Mouse (Mus musculus): ENCODE data around the gene Fitm2. TPM values are rescaled to one million over a fixed set of nuclear protein-coding genes. Genes with fewer than 3 reads are reported as not detected.

Fitm2 gene
- 6.3 and 6.6 TPM in 2 replicates for polyA plus RNA-seq (2012; rRNA removed)

- DNase-seq (ENCODE audit: low read depth, low spot score), result peak; percentile 86
- under 1% methylated on average over 30 of the region's 30 CpGs for WGBS
Observed at GRCm38 (mm10) chr2:163472466-163472851, at the start of gene Fitm2. Fitm2 (minus strand) TSS chr2:163472629.

- peak; percentile 75 for DNase-seq (ENCODE audit: low read depth, low spot score)
- WGBS, result 28% methylated on average over 10 of the region's 10 CpGs
Observed at GRCm38 (mm10) chr2:163506300-163507004, 34.0 kb upstream of the Fitm2 start, which contains the start of gene Hnf4a. Hnf4a (plus strand) TSS chr2:163506808.

- WGBS, result 27% methylated on average over 7 of the region's 7 CpGs
- no peak for DNase-seq (ENCODE audit: low read depth, low spot score)
Observed at GRCm38 (mm10) chr2:163503191-163503590, 30.8 kb upstream of the Fitm2 start.

- 66% methylated on average over 2 of the region's 2 CpGs for WGBS
- DNase-seq (ENCODE audit: low read depth, low spot score), result no peak
Observed at GRCm38 (mm10) chr2:163502219-163502618, 29.8 kb upstream of the Fitm2 start.

GRCm38 (mm10) chr2:163494456-163494855, 22.0 kb upstream of the Fitm2 start:
- 28% methylated on average over 6 of the region's 6 CpGs for WGBS
- DNase-seq (ENCODE audit: low read depth, low spot score), result no peak

GRCm38 (mm10) chr2:163493976-163494375, 21.5 kb upstream of the Fitm2 start:
- DNase-seq (ENCODE audit: low read depth, low spot score), result no peak
- WGBS, result 6% methylated on average over 5 of the region's 5 CpGs

GRCm38 (mm10) chr2:163493031-163493430, 20.6 kb upstream of the Fitm2 start:
- 71% methylated on average over 5 of the region's 5 CpGs for WGBS
- DNase-seq (ENCODE audit: low read depth, low spot score), result no peak

GRCm38 (mm10) chr2:163492018-163492417, 19.6 kb upstream of the Fitm2 start, which contains the start of gene R3hdml:
R3hdml (plus strand) TSS chr2:163492318.
- no peak for DNase-seq (ENCODE audit: low read depth, low spot score)
- WGBS, result 80% methylated on average over 5 of the region's 5 CpGs

- no peak for DNase-seq (ENCODE audit: low read depth, low spot score)
- WGBS, result 53% methylated on average over 7 of the region's 7 CpGs
Observed at GRCm38 (mm10) chr2:163491351-163491750, 18.9 kb upstream of the Fitm2 start.

- no peak for DNase-seq (ENCODE audit: low read depth, low spot score)
- 54% methylated on average over 17 of the region's 17 CpGs for WGBS
Observed at GRCm38 (mm10) chr2:163490656-163491055, 18.2 kb upstream of the Fitm2 start.

- WGBS, result 55% methylated on average over 5 of the region's 5 CpGs
Observed at GRCm38 (mm10) chr2:163489725-163490291, 17.4 kb upstream of the Fitm2 start.

GRCm38 (mm10) chr2:163487360-163487759, 14.9 kb upstream of the Fitm2 start:
- 79% methylated on average over 3 of the region's 3 CpGs for whole genome bisulfite sequencing
- DNase-seq (ENCODE audit: low read depth, low spot score), result no peak

More at GRCm38 (mm10) chr2:163489725-163490291, 17.4 kb upstream of the Fitm2 start:
- no peak for DNase-seq (ENCODE audit: low read depth, low spot score)

- WGBS, result 3% methylated on average over 21 of the region's 21 CpGs
- no peak for DNase-seq (ENCODE audit: low read depth, low spot score)
Observed at GRCm38 (mm10) chr2:163481539-163482029, 9.2 kb upstream of the Fitm2 start.

- 64% methylated on average over 18 of the region's 18 CpGs for WGBS
- no peak for DNase-seq (ENCODE audit: low read depth, low spot score)
Observed at GRCm38 (mm10) chr2:163480191-163480825, 7.9 kb upstream of the Fitm2 start.

GRCm38 (mm10) chr2:163471710-163472465, 541 bp downstream of the Fitm2 start:
- no peak for DNase-seq (ENCODE audit: low read depth, low spot score)
- WGBS, result under 1% methylated on average over 36 of the region's 36 CpGs

- no peak for DNase-seq (ENCODE audit: low read depth, low spot score)
- 57% methylated on average over 3 of the region's 3 CpGs for WGBS
Observed at GRCm38 (mm10) chr2:163471136-163471535, 1.3 kb downstream of the Fitm2 start.

- WGBS, result 96% methylated on average over 15 of the region's 15 CpGs
- no peak for DNase-seq (ENCODE audit: low read depth, low spot score)
Observed at GRCm38 (mm10) chr2:163469711-163470110, 2.7 kb downstream of the Fitm2 start.

GRCm38 (mm10) chr2:163468866-163469265, 3.6 kb downstream of the Fitm2 start:
- no peak for DNase-seq (ENCODE audit: low read depth, low spot score)
- 89% methylated on average over 6 of the region's 6 CpGs for WGBS

- WGBS, result 94% methylated on average over 6 of the region's 6 CpGs
- DNase-seq (ENCODE audit: low read depth, low spot score), result no peak
Observed at GRCm38 (mm10) chr2:163467585-163467984, 4.8 kb downstream of the Fitm2 start.

- 30% methylated on average over 8 of the region's 8 CpGs for WGBS
- no peak for DNase-seq (ENCODE audit: low read depth, low spot score)
Observed at GRCm38 (mm10) chr2:163466771-163467170, 5.7 kb downstream of the Fitm2 start.
